Mouse (Mus musculus) cerebellum, adult 18-20 months (tissue): Measurements from ENCODE around the gene Mbnl2.

Source experiments
- DNase-seq, 2 experiments: peaks; one replicate each; pipeline ENCODE4 v3.0.0; 2021

Gene Mbnl2

DNA sequence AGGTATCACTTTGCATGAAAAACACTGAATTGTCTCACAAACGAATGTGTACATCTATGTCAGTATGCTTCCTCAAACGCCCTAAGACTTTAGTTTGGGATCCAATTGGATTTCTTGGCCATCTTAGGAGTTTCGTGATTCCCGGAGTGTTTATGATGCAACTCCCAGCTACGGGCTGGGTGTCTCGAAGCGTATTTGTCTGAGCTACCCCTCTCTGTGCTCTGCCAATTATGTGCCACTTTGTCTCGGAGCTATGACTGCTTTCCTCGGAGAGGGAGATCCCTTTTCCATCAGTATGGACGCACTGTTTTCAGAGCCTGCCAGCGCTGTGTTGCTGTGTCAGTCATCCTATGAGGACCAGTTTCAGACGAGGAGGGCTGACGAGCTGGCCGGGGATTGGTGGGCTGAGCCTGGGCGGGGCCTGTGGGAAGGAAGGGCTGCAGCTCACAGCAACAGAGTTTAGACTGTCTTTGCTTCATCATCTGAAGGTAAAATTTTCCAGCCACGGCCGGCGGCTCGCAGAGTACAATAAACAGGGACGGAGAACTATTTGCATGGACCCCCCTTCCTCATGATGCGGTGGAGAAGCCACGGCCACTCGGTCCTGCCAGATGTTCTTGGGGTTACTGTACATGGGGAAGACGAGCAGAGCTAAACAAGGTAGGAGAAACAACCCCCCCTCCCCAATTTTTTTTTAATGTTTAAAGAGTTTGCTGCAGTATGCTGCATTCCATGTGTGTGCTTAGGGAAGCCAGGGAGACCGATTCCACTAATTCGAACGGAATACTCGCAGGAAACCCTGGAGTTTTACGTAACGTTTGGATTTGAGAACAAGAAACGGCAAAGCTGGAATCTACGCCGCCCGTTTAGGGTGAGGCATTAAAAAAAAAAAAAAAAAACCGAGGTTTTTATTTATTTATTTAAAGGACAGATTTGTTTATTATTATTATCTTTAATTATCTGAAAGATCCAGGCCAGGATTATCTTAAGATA is at the start of gene Mbnl2:
Gene Mbnl2 (plus strand): TSS at position 424 of the 993 bp plus-strand sequence.
- DNase-seq, result peak; percentile 94 to 99

DNA sequence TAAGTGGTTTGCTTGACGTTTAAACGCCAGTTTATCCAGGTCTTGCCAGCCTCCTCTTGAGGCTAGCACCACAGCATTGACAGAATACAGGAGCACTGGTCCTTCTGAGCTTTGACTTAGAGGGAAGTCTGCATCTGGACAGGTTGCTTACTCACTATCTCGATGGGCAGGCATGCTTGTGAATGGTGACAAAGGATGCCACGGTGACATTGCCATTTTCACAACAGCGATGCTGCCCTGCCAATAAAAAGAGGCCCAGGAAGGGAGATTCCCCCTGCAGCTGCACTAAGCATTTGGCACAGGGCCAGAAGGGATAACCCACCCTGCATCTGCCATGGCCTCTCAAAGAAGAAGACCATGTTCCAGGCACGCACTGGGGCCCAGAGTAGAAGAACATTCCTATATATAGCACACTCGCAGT is 43.4 kb upstream of the Mbnl2 start:
- DNase-seq, result no peak

DNA sequence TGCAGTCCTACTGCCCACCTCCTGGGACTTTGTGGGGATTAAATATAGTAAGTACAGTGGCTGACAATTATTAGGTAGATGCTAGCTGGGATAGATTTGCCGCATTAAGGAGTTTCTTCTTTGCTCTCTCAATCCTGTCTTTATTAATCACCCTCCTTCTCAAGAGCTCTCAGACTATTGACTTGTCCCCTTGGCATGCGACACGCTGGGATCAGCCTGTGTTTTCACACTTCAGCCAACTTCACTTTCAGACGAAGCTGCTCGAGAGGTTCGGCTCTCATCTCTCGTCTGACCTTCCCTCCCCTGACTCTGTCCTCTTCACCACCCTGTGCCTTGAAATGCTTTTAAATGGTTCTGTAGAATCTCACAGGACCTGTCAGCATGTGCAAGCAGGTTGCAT is 39.9 kb upstream of the Mbnl2 start:
- no peak for DNase-seq

DNA sequence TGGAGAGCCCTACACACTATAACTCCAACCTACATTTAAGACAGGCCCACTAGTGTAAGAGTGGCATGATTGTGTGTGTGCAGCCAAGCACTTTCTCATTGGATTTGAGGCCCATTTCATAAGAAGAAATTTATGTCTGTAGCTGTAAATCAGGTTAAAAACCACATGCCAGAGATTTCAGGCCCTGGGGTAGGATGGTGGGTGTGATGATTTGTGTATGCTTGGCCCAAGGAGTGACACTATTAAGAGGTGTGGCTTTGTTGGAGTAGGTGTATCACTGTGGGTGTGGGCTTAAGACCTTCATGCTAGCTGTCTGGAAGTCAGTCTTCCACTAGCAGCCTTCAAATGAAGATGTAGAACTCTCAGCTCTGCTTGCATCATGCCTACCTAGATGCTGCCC is 37.0 kb upstream of the Mbnl2 start:
- DNase-seq, result no peak

DNA sequence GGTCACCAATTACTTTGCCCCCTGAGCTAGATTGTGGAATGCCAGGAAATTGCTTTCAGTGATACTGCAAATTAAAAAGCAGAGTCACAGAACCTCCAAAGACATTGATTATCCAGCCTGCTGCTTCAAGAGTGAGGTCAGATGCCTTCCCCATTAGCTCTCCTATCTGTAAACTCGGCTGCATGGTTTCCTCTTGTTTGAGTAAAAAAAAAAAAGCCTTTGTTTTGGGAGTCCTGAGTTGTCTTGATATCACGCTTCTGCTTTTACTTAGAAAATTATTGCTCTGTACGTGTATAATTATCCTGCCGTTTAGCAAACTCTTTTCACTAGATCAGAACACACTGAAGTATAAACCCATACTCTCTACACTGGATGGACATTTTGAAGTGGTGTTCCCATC is 35.3 kb upstream of the Mbnl2 start:
- DNase-seq, result no peak

DNA sequence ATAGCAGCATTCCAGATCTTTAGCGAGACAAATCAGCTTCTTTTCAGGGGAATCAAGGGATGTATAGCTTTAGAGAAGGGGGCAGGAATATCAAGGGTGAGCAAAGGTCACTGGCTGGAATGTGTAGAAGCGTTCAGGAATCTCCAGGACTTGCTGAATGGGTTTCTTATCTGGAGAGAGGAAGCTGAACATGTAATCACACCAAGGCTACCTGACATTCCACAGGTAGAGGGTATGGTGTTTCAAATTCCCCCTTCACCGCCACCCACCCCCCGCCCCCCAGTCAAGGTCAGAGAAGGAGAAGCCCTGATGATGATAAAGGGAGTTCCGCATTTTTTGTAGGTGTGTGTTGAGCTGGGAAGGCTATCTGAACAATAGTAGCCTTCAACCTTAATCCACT is 32.8 kb upstream of the Mbnl2 start:
- no peak for DNase-seq

DNA sequence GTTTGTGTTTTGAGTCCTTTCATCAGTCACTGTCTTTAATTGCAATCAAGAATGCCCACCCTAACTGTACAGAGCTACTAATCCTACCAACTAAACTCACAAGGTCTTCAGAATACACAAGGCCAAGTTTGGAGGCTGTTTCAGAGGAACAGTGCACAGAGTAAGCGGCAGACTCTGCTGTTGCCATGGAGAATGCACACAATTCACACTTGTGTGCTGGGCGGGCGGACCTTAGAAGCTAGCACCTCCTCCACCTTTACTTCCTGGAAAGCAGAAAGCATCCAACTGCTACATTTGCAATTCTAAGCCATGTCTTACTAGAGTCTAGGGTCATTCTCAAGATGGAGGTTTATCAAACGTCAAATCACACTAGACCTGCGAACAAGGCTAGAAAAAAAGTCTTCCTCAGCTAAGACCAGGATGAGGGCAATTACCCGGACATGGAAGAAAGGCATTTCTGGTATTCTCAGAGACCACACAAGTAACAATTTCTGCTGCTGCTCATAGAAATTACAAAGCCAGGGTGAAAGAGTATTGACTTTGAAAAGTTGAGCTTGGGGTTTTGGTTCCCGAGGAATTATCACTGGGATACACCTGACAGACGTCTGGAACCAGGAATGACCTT is 30.3 kb upstream of the Mbnl2 start:
- no peak for DNase-seq

DNA sequence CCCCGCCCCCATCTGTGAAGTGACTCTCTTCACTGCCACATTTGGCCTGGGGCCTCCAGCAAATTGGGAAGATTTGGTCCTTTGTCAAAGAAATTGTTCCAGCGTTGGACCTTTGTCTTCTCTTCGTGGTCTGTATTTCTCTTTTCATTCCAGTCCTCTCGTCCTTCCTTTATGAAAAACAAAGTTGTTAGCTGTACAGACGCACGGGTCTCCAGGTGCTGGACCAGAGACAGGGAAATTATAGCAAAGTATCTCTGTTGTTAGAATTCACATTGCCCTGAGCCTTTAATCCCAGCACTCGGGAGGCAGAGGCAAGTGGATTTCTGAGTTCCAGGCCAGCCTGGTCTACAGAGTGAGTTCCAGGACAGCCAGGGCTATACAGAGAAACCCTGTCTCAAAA is 22.1 kb upstream of the Mbnl2 start:
- no peak for DNase-seq

DNA sequence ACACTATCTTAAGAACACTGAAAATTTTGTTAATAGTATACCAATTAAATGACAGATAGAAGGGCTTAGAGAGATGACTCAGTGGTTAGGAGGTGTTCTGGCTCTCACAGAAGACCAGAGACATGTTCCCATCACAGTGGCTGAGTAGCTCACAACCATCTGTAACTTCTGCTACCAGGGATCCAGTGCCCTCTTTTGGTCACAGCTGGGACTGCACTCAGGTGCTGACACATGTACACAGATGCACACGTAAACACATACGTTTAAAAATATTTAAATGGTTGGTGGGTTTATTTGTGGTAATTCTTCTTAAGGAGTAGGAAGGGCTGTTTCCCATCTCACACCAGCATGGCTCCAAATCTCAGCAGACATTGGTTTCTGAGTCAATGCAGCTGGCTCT is 19.3 kb upstream of the Mbnl2 start:
- DNase-seq, result no peak

DNA sequence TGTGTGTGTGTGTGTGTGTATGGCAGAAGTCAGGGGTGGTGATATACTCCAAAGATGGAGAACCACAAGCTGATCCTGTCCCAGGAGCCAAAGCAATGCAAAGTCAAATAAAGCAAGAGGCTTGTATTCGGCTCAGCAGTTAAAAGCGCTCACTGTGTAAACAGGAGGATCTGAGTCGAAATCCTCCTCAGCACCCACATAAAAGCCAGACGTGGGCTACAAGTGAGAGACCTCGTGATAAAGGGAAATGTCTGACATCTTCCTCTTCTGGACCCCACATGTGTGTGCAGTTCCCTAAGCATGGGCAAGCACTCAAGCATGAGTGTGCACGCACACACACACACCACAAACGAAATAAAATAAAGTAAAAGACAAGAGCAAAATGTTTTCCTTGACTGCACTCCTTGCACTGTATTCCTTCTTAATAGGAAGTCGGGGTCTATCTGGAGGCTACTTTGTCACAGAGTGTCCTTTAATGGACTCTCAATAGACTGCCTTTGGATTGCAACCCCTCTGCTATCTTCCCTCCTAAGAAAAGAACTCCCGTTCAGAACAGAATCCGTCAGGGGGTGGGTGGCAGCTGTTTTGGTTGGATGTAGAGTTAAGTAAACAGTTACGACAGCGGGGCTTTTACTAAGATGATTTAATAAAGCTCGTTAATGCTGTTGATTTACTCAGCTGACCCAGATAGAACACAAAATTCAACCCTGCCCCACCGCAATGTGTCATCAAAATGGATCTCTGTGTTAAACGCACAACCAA is 18.7 kb upstream of the Mbnl2 start:
- DNase-seq, result no peak

DNA sequence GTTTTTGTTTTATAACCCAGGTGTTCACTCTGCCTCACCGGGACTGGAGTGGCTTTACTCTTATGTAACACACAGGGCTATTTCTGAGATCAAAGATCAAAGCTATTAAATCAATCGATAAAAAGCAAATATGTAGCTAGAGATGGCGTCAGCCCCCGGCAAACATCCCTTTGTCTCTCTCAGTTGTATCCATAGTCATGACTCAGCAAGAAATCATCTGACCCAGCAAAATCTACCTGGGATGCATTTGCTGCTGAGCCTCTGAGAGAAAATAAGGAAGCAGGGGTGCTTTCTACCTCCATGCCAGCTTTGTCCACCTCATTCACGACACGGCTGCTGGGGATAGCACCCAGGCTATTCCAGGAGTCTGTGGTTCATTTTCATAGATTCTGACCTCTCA is 18.0 kb upstream of the Mbnl2 start:
- no peak for DNase-seq

DNA sequence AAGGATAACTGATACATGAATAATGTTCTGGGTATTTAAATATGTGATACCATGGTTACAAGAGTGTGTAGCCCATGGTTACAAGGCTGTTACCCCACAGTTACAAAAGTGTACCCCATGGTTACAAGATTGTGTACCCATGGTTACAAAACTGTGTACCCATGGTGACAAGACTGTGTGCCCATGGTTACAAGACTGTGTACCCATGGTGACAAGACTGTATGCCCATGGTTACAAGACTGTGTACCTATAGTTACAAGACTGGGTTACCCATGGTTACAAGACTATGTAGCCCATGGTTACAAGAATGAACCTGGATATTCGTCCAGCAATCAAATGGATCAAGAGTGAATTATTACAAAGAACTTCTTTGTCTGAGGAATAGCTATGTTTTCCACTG is 16.0 kb upstream of the Mbnl2 start:
- DNase-seq, result no peak

DNA sequence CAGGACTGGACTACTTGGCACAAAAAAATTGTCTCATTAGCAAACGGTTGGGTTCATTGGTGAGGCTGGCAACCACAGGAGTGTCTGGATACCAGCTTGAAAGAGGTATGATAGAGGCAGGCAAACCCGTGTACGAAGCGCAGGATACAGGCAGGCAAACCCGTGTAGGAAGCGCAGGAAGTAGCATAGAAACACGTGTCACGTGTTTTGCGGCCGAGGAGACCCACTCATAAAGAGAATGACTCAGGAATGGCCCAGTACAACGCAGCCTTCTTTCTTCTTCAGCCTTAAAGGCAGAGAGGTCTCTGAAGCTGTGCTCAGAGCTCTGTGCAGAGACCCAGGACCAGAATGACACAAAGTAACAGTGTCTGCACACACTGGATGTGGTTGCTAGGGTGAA is 13.9 kb upstream of the Mbnl2 start:
- no peak for DNase-seq

DNA sequence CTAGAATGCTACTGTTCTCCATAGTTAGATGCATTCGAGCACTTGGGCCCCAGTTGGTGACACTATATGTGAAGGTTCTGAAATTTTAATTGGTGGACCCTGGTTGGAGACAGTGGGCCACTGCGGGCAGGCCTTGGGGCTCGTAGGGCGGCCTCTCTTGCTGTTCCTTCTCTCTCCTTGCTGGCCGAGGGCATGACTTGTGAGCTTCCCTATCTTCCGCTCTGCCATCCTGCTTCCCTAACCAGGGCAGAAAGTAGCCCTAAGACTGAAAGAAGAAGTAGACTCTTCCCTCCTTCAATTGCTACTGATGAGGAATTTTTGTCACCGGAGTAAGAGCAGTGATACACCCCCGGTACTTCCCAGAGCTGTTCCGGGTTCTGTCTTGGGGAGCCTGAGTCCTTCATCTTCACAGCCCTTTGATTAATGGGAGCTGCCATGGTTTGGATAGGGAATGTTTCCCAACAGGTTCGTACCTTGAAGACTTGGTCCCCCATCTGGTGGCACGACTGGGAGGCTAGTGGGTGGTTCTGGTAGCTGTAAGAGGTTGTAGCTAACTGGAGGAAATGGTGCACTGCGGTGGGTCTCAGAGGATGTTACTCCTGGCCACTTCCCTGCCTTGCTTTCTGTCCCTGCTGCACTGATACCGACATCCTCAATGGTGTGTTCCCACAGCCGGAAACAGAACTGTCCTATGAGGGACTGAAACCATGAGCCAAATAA is 12.6 kb upstream of the Mbnl2 start:
- no peak for DNase-seq

DNA sequence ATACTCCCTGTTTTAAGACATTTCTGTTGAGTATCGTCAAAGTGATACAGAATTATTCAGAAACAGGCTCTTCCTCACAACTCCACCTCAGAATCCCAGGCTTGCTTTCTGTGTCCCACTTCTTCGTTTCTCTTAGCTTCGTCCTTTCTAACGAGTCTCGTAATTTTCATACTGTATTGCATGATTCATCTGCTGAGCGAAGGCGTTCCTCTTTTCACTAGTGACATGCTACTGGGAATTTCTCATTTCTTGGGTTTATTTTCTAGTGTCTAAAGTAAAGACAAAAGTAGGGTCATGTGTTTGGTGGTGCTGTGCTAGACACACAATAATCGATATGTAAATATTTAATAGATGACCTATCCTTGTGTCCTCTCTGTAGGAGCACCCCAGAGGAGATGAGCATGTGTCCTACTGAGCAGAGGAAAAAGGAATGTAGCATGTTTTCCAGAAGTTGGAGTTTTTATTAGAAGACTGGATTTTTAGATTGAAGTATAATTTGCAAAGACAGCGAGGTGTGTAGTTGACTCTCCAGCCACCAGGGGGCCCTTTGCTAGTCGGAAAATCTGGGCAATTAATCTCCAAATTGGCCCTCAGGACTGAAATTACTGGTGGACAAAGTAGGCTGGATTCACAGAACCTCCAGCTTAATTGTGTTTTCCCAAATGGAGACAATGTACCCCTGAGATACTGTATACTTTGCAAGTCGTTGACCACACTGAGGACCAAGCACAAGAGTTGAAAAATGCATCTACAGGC is 11.9 kb upstream of the Mbnl2 start:
- DNase-seq, result peak; percentile 66 to 82

DNA sequence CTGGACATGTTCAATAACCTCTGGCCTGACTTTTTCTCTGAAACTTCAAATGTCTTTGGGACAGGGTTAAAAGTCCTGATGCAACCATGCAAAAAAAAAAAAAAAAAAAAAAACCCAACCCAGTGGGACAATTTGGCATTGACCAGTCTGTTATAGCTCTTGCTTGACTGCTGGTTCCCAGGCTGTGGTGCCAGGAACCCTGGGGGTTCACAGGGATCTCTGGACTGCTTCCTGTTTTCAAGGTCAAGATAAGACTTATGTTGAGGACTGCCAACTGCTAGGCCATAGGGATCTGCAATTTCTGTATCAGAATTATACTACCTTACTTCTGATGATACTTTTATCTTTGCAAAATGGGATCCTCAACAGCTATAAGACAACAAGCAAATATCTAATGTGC is 9.6 kb upstream of the Mbnl2 start:
- no peak for DNase-seq

DNA sequence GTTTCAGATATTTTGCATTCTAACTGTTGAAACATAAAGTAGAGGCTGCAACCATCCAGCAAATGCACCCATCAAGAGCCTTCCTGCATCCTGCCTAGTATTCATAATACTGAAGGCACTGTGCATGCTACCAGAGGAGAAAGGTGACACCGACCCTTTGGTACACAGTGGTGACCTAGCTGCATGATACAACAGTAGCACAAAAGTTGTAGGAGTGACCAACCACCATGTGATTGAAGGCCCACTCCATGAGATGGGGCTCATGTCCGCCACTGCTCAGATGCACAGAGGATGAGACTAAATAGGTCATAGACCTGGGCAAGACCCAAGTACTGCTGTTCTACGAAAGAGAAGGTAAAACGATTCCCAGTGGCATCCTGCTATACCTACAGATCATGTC is 8.3 kb upstream of the Mbnl2 start:
- no peak for DNase-seq

DNA sequence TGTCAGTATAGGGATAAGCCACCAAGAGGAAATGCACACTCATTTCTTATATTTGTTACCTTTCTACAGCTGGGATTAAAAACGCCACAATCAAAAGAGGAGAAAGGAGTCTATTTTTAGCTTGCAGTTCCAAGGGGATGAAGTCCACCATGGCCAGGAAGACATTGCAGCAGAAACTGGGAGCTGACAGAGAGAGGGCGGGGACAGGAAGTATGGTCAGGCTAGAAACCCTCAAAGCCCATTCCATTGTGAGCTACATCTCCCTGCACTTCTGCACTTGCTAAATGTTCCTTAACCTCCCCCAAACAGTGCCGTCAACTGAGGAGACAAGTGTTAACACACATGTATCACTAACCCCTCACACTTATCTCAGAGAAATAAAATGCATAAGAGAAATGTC is 5.4 kb upstream of the Mbnl2 start:
- DNase-seq, result no peak

DNA sequence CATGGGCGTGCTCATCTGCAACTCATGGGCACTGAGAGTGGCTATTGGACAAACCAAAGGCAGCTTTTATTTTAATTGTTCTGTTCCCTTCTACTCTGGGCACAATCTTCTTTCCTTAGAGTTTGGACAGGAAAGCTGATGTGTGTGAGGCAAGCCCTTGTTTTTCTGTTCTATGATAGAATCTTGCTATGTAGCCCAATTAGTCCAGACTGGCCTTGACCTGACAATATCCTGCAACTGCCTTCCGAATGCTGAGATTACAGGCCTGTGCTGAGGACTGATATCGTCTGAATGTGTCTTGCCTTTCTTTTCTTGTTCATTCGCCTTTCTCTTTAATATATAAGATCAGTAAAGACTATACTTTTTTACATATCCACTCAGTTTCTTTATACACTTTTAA is 4.8 kb upstream of the Mbnl2 start:
- no peak for DNase-seq

DNA sequence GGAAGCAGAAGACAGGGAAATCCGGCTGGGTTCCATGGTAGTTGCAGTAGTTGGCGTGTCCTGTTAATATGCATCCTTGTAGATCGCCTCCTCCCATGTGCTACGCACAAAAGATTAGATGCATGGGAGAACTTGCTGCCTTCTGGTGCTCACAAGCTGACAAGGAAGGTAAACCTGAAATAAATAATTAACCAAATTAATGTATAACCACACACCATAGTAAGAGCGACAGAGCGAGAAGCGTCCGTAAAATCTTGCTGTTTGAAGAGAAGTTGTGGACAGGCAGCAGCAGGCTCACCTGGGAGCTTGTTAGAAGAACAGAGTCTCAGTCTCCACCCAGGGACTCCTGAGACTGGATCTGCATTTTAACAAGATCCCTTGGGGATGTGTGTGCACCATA is 4.4 kb upstream of the Mbnl2 start:
- DNase-seq, result no peak

DNA sequence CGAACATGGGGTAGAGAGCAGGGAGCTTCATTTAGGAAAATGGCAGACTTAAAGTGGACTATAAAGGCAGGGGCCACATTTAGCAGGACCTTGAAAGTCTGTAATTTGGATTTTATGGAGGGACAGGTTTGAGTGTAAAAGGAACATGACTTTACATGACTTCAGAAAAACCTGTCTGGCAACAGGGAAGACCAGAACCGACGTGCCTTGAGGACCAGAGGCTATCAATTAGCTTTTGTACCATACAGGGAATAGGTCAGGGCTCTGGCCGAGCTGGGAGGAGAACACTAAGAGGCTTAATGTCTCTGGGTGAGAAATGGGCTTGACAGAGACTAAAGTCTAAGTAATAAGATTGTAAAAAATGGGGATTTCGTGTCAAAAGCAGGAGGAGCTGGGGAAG is 1.7 kb upstream of the Mbnl2 start:
- no peak for DNase-seq

DNA sequence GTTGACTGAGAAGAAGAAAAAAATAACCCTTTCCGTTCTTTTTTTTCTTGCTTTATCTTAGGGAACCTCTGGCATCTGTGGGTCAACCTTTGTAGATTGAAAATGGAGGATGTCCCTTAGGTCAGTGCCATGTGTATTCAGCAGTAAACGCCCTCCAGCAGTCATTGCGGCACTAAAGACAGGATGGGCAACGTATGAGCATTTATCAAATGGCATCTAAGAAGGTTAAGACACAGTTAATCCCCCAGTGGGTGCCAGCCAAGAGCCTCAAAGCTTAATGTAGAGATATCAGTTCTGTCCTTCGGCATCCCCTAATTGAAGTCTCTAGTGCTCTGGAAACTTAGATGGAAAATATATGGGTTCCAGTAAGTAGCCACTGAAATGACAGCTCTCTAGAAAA is 723 bp upstream of the Mbnl2 start:
- DNase-seq, result no peak
